Mouse (Mus musculus) stomach, embryonic 16.5 days (tissue): ENCODE results near the gene Prkx. TPM values are rescaled to one million over a fixed set of nuclear protein-coding genes. Genes with fewer than 3 reads are reported as not detected.

ENCODE experiments used
- ATAC-seq: fragments of 200-750 bp; cut with Nextera tagmentation; 2 replicates; pipeline ENCODE4 v1.8.0; 2017; ENCODE audit warnings: moderate number of reproducible peaks, moderate TSS enrichment; ENCODE audit not compliant: insufficient read depth, low FRiP score
- H3K27ac ChIP-seq: fragments of 300-500 bp; sonication (generic); 2 replicates; pipeline ENCODE4 v1.5.1; 2014; ENCODE audit warnings: low read length
- H3K27me3 ChIP-seq: fragments of 300-500 bp; sonication (generic); 2 replicates; pipeline ENCODE4 v1.6.1; 2014; ENCODE audit warnings: low read length, control low read depth, mixed read lengths; ENCODE audit not compliant: control insufficient read depth, insufficient read depth
- H3K36me3 ChIP-seq: fragments of 300-500 bp; sonication (generic); 2 replicates; pipeline ENCODE4 v1.6.1; 2014; ENCODE audit warnings: low read length; ENCODE audit not compliant: control insufficient read depth, insufficient read depth
- H3K4me1 ChIP-seq: fragments of 300-500 bp; sonication (generic); 2 replicates; pipeline ENCODE4 v1.6.1; 2014; ENCODE audit warnings: low read length, control low read depth, mixed read lengths; ENCODE audit not compliant: control insufficient read depth, insufficient read depth
- H3K4me2 ChIP-seq: fragments of 300-500 bp; sonication (generic); 2 replicates; pipeline ENCODE4 v1.6.1; 2014; ENCODE audit warnings: low read depth, low read length, mixed read lengths
- H3K4me3 ChIP-seq: fragments of 300-500 bp; sonication (generic); replicated peaks from 2 replicates; pipeline ENCODE4 v1.5.1; 2014; ENCODE audit warnings: mild to moderate bottlenecking, low read length
- H3K9ac ChIP-seq: fragments of 300-500 bp; sonication (generic); 2 replicates; pipeline ENCODE4 v1.6.1; 2014; ENCODE audit warnings: low read length
- H3K9me3 ChIP-seq: fragments of 300-500 bp; sonication (generic); replicated peaks from 2 replicates; pipeline ENCODE4 v1.6.1; 2016; ENCODE audit warnings: low read length, control low read depth; ENCODE audit not compliant: control insufficient read depth
- WGBS: fragments of 180-500 bp; shearing (Covaris S2); extraction: QIAGEN DNeasy Blood & Tissue Kit; methylation state at CpG from one replicate; pipeline ENCODE4 v1.1.7; 2014; 5-methylcytosine and 5-hydroxymethylcytosine counted together
- polyA plus RNA-seq: library from polyadenylated mRNA; unstranded; fragments of >200 nt; fragmentation: Nextera tagmentation; extraction: Ambion mirVana; gene quantifications from 2 replicates; pipeline ENCODE4 v1.2.1, GENCODE M21; 2015

Prkx gene
- polyA plus RNA-seq, 1 experiment from 2014 or later, result 11.9 TPM

DNA sequence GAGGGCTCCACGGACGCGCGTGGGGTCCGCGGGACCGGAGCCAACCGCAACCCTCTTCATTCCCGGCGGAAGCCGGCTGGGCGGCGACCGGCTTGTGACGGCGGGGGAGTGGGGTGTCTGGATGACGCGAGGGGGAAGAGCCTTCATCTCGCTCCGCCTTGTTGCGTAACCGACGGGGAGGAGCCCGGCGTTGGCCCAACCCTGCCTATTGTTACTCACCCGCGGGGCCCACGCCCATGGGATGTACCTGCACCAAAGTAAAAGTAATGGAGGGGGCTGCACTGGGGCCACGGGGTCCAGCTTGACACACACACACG is 262 bp downstream of the Prkx start:
- peak; percentile 95 for ATAC-seq
- 17% methylated on average over 30 of the region's 30 CpGs for WGBS
- Histone ChIP-seq H3K27ac (peak overlapping the region; percentile 86), H3K9ac (peak overlapping the region; percentile 72), H3K36me3 (no peaks in the 10 kb centered on the region), H3K4me3 (peak overlapping the region; percentile 62), H3K27me3 (no peaks in the 10 kb centered on the region), H3K4me2 (peak overlapping the region; percentile 56), H3K4me1 (0 out of 2 replicates have a peak, but pooled peaks cover 4% of the 10 kb centered on the region), H3K9me3 (no peaks in the 10 kb centered on the region)

DNA sequence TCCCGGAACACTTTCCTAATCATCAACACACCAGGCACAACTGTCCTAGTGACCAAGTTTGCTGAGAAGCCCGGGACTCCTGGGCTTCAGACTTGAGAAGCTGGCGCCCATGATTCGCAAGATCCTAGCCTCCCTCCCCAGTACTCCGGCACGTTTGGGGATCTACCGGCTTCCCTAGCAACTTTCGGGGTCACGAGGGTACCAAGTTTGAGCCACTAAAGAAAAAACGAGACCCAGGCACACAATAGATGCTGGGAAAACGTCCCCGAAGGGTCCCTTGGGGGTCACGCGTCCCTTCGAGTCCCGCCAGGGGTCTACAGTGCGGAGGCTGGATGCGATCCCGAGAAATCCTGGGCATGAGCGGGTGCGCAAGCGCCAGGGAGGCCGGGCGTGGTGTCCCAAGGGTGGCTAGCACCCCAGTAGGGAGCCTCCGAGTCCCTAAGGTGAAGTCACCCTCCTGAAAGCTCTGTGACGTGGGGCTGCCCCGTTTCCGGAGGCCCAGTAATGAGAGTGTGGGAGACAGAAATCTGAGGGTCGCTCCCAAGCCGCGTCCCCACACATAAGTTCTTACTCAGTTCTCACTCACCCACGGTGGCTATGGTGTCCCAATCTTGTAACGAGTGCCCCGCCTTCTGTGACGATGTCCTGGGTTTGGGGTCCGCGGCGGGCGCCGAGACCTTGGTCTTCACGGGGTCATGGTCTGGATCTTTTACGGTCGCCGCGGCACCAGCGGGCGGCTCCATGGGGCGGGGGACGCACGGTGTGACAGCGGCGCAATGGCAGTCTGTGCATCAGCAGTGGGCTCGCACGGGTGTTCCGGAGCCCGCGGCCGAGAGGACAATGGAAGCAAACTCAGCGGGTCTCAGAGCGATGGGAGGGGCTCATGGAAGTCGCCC is 868 bp downstream of the Prkx start:
- peak overlapping the region; percentile 72 for H3K9ac ChIP-seq
- WGBS, result 14% methylated on average over 61 of the region's 61 CpGs
- H3K4me3 ChIP-seq, result peak overlapping the region; percentile 62
- 0 out of 2 replicates have a peak, but pooled peaks cover 4% of the 10 kb centered on the region for H3K4me1 ChIP-seq
- no peaks in the 10 kb centered on the region for H3K36me3 ChIP-seq
- 0 out of 2 replicates have a peak overlapping the region, but pooled peaks have one; percentile 18 for H3K27ac ChIP-seq
- H3K27me3 ChIP-seq, result no peaks in the 10 kb centered on the region
- H3K4me2 ChIP-seq, result peak overlapping the region; percentile 59
- ATAC-seq, result peak; percentile 54
- no peaks in the 10 kb centered on the region for H3K9me3 ChIP-seq

DNA sequence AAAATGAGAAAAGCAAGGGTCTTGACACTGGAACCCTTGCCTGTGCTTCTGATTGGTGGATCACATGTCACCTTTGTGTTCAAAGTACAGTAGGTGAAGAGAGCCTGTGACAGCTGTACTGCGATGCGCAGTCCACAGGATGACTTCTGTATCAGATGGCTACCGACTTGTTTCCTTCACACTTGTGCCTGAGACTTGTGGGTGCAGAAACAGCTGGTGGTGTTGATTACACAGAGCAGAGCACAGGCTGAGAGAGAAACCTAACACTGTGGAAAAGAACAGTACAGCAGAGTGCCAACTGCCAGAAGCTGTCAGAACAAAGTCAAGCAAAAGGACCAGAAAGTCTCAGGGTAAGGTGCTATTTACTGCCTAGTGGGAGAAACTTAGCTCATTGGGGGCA is 7.4 kb downstream of the Prkx start:
- H3K9ac ChIP-seq, result no peak overlapping the region
- no peak for ATAC-seq
- no peak overlapping the region for H3K4me2 ChIP-seq
- no peak overlapping the region for H3K4me3 ChIP-seq
- H3K9me3 ChIP-seq, result no peaks in the 10 kb centered on the region
- WGBS, result 83% methylated on average over 3 of the region's 3 CpGs
- H3K27me3 ChIP-seq, result no peaks in the 10 kb centered on the region
- H3K27ac ChIP-seq, result no peak overlapping the region
- H3K36me3 ChIP-seq, result no peaks in the 10 kb centered on the region
- H3K4me1 ChIP-seq, result no peaks in the 10 kb centered on the region

DNA sequence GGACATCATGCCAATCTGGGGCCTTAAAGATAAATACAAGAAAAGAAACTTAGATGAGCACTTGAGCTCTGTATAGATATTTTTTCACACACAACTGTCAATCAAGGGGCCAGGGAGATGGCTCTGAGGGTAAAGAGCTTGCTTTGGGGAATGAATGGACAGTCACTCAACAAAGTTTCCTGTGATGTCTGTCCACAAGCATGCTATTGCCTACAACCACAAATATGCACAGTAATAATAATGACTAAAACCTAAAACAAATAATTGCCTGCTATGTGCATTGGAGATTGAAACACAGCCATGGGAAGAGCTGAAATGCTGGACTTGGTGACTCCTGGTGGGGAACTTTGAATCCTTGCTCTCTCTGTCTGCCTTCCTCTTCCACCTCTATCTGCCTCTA is 9.7 kb downstream of the Prkx start:
- Histone ChIP-seq H3K9me3 (no peaks in the 10 kb centered on the region), H3K4me3 (no peak overlapping the region), H3K4me1 (no peaks in the 10 kb centered on the region), H3K27ac (no peak overlapping the region), H3K9ac (no peak overlapping the region), H3K4me2 (no peak overlapping the region), H3K27me3 (no peaks in the 10 kb centered on the region), H3K36me3 (no peaks in the 10 kb centered on the region)
- no peak for ATAC-seq

DNA sequence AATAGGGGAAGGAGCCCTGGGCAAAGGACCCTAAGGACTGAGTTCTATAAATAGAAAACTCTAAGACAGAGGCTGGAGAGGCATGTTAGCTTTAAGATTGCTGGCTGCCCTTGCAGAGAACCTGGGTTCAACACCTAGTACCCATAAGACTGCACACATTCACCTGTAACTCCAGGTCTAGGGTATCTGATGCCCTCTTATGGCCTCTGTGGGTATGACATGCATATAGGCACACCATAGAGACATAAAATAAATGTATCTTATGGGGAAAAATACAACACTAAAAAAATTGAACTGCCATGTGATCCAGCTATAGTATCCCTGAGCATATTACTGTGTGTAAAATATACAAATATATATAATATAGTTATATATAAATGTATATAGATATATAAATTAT is 18.3 kb downstream of the Prkx start:
- Histone ChIP-seq H3K4me3 (no peak overlapping the region), H3K9ac (no peak overlapping the region), H3K27ac (no peak overlapping the region), H3K36me3 (no peaks in the 10 kb centered on the region), H3K4me1 (no peaks in the 10 kb centered on the region), H3K9me3 (no peaks in the 10 kb centered on the region), H3K27me3 (no peaks in the 10 kb centered on the region), H3K4me2 (no peak overlapping the region)
- ATAC-seq, result no peak

DNA sequence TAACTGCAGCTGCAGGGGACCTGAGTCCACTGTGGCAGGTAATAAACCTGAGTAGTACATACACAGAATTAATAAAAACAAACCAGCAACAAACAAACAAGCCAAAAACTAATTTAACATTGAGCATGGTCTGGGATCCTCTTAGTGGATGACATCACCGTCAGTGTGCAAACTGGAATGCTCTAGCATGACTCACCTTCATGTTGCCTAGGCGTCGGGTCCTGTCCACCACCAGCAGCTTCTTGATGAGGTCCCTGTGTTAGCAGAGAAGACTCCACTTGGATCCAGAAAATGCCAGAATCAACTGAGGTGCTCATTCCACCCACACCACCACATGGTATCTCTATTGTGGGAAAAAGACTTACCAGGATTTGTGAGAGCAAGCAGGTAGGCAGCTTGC is 30.9 kb downstream of the Prkx start:
- ATAC-seq, result no peak
- H3K4me3 ChIP-seq, result no peak overlapping the region
- H3K9me3 ChIP-seq, result no peaks in the 10 kb centered on the region
- WGBS, result 90% methylated on average over 3 of the region's 3 CpGs
- H3K4me1 ChIP-seq, result no peaks in the 10 kb centered on the region
- H3K27ac ChIP-seq, result no peak overlapping the region
- no peaks in the 10 kb centered on the region for H3K27me3 ChIP-seq
- H3K4me2 ChIP-seq, result no peak overlapping the region
- no peak overlapping the region for H3K9ac ChIP-seq
- no peaks in the 10 kb centered on the region for H3K36me3 ChIP-seq

DNA sequence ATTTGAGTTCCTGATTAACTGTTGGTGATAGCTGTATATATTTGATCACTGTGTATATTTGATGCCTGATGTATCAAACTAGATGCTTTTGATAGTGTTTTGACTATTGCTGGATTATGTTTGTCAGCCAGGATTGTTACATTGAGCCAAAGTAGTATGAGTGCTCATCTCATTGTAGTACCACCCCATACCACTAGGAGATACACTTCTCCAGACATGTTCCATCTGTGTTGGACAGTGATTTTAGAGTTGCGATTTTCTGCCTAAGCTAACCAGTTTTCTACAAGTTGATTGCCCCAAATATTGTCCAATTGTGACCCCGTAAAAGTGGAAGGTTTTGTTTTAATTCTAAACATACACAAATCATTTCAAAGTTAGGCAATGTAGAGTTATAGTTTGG is 51.8 kb downstream of the Prkx start:
- Histone ChIP-seq H3K9me3 (no peaks in the 10 kb centered on the region), H3K36me3 (no peaks in the 10 kb centered on the region), H3K4me1 (no peaks in the 10 kb centered on the region), H3K4me3 (no peak overlapping the region), H3K27me3 (no peaks in the 10 kb centered on the region), H3K4me2 (no peak overlapping the region), H3K9ac (no peak overlapping the region), H3K27ac (no peak overlapping the region)
- ATAC-seq, result no peak
- WGBS, result 67% methylated on average over 2 of the region's 2 CpGs

DNA sequence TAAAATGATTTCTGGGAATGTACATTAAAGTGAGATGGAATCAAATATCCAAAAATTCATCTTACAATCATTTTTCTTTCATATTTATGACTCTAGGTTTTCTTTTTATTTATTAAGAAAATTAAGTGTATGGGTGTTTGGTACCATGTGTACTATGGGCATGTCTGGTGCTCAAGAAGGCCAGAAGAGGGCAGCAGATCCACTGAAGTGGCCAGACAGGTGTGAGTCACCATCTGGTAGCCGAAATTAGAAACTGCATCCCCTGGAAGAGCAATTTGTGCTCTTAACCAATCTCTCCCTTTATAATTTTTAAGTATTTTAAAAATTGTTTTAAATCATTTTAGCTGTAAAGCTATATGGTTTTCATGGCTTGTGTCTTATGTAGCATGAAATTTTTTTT is 54.7 kb downstream of the Prkx start:
- no peaks in the 10 kb centered on the region for H3K36me3 ChIP-seq
- no peak for ATAC-seq
- H3K4me1 ChIP-seq, result no peaks in the 10 kb centered on the region
- no peak overlapping the region for H3K9ac ChIP-seq
- 25% methylated on average over 1 of the region's 1 CpGs for WGBS
- no peaks in the 10 kb centered on the region for H3K27me3 ChIP-seq
- no peak overlapping the region for H3K4me2 ChIP-seq
- no peak overlapping the region for H3K4me3 ChIP-seq
- no peak overlapping the region for H3K27ac ChIP-seq
- no peaks in the 10 kb centered on the region for H3K9me3 ChIP-seq

DNA sequence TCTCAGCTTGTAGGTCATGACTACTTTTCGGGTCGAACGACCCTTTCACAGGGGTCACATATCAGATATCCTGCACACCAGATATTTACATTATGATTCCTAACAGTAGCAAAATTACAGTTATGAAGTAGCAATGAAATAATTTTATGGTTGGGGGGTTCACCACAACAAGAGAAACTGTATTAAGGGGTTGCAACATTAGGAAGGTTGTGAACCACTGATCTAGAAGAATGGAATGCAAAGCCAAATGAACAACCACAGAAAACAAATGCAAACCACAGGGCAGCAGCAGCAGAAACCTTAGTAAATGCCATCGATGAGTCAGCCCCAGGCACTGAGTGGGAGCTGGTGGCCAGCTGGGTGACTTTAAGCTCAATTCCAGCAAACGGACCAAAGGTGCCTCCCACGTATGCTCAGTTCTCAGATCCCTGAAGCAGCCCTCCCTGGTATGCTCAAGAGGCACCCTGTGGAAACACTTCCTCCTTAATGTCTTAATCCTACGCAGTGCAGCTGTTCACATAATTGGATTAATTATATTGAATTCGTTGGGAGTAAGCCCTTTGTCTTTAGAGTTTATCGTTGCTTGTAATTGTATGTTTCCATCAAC is 62.0 kb downstream of the Prkx start:
- no peak overlapping the region for H3K4me2 ChIP-seq
- no peaks in the 10 kb centered on the region for H3K4me1 ChIP-seq
- H3K36me3 ChIP-seq, result no peaks in the 10 kb centered on the region
- no peak overlapping the region for H3K27ac ChIP-seq
- no peak overlapping the region for H3K9ac ChIP-seq
- 73% methylated on average over 9 of the region's 9 CpGs for WGBS
- no peak for ATAC-seq
- no peaks in the 10 kb centered on the region for H3K9me3 ChIP-seq
- no peak overlapping the region for H3K4me3 ChIP-seq
- H3K27me3 ChIP-seq, result no peaks in the 10 kb centered on the region
